In the genomic region with DNA sequence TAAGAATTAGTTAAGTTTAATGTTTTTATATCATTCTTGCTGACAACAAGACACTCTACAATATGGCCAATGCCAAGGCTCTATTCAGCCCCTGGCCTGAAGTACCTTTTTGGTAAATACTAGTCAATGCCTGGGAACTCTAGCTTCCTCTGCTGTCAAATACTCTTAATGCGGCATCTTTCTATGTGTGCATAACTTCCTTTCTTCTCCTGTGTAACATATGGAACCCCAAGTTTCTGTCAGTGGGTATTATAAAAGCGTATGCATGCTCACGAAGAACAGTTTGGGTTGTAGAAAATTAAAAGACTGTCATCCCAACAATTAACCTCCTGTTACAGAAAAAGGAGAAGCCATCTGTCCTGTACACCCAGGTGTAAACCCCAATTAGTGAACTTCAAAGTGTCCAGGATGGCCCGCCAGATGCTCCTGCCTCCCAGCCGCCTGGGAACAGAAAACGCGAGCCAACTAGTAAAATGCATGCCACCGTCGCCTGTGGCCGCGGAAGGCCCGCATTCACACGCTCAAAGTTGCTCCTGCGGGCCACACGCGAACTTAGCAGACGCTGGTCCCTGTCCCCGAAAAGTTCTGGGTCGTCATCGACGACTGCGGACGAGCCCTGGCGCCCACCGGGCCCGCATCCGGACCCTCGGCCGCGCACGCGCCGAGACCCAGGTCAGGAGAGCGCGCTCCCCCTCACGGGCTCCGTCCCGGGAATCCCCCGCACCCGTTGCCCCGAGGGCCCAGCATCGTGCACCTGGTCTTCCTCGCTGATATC, we compare ENCODE assay signal across 8 mouse cellular contexts. TPM values are rescaled to one million over a fixed set of nuclear protein-coding genes. Genes with fewer than 3 reads are reported as not detected.
DNase-seq lines count a peak whose midpoint lies in the region; ATAC-seq and TF ChIP-seq lines count a peak whose summit lies in the region.

No protein-coding gene starts in this region.

- peak overlapping the region; percentile 72 for H3K4me2 ChIP-seq in kidney, postnatal 0 days (ENCODE audit: low read length)
- H3K4me2 ChIP-seq in midbrain, embryonic 11.5 days = peak overlapping the region; percentile 60

- H3K9ac ChIP-seq in kidney, postnatal 0 days (ENCODE audit: low read depth, low read length) = peak overlapping the region; percentile 93
- H3K9ac ChIP-seq in midbrain, embryonic 11.5 days (ENCODE audit: low read length) = peak overlapping the region; percentile 88

- peak; percentile 67 for ATAC-seq in kidney, postnatal 0 days (replicated peaks; ENCODE audit: low FRiP score, low read depth)
- ATAC-seq in hematopoietic stem cell, adult 5-6 weeks (replicated peaks in 1 of 2; ENCODE audit: insufficient read depth in 1 of 2, low FRiP score in 2 of 2, low TSS enrichment in 1 of 2, low read depth in 1 of 2, poor library complexity in 2 of 2, severe bottlenecking in 2 of 2) = peak; percentile 37 to 47
- peak; percentile 87 for ATAC-seq in midbrain, embryonic 11.5 days (ENCODE audit: low FRiP score)
- no peak for ATAC-seq in monocyte, adult 5-6 weeks (replicated peaks; ENCODE audit: insufficient number of reproducible peaks, low FRiP score, low TSS enrichment, poor library complexity, severe bottlenecking)

- H3K9me3 ChIP-seq in kidney, postnatal 0 days (replicated peaks; ENCODE audit: low read length) = no peaks in the 10 kb centered on the region
- no peaks in the 10 kb centered on the region for H3K9me3 ChIP-seq in midbrain, embryonic 11.5 days (ENCODE audit: control insufficient read depth, low read length)

- no peak for DNase-seq in kidney, postnatal 0 days (ENCODE audit: low spot score)
- DNase-seq in kidney, adult 18-20 months = no peak
- DNase-seq in midbrain, embryonic 11.5 days (ENCODE audit: low spot score, missing footprints) = no peak
- no peak for DNase-seq in Muller cell, postnatal 12 days (ENCODE audit: inconsistent ontology term)
- no peak for DNase-seq in spleen, postnatal 4 days (ENCODE audit: low spot score in 2 of 2)

- H3K27me3 ChIP-seq in kidney, postnatal 0 days (ENCODE audit: insufficient read depth, low read length) = no peaks in the 10 kb centered on the region
- H3K27me3 ChIP-seq in midbrain, embryonic 11.5 days (ENCODE audit: control insufficient read depth, insufficient read depth, low read length) = no peaks in the 10 kb centered on the region

- peak overlapping the region; percentile 90 for H3K27ac ChIP-seq in kidney, postnatal 0 days
- peak overlapping the region; percentile 69 for H3K27ac ChIP-seq in bone marrow, adult 2 months (ENCODE audit: control insufficient read depth, insufficient read depth, low read depth, low read length, poor library complexity)
- peak overlapping the region; percentile 22; the same call in 1 of the 2 replicates for H3K27ac ChIP-seq in midbrain, embryonic 11.5 days (ENCODE audit: low read depth, low read length)

- H3K4me1 ChIP-seq in kidney, postnatal 0 days (replicated peaks; ENCODE audit: insufficient read depth, low read length) = peaks cover 9% of the 10 kb centered on the region; the same call in 1 of the 2 replicates
- H3K4me1 ChIP-seq in bone marrow, adult 2 months (ENCODE audit: control insufficient read depth, insufficient read depth, low read length) = no peaks in the 10 kb centered on the region; the same call in 1 of the 2 replicates
- peaks cover 4% of the 10 kb centered on the region; the same call in 1 of the 2 replicates for H3K4me1 ChIP-seq in midbrain, embryonic 11.5 days (ENCODE audit: control insufficient read depth, insufficient read depth, low read length)

- TF ChIP-seq POLR2A in bone marrow, adult 2 months (IDR thresholded peaks at IDR 0.05; ENCODE audit: borderline replicate concordance, control insufficient read depth, low read depth, low read length) = no peak

- peaks cover 20% of the 10 kb centered on the region for H3K36me3 ChIP-seq in kidney, postnatal 0 days (ENCODE audit: insufficient read depth, low read length)
- H3K36me3 ChIP-seq in midbrain, embryonic 11.5 days (ENCODE audit: control insufficient read depth, insufficient read depth, low read length) = peaks cover 10% of the 10 kb centered on the region

- H3K4me3 ChIP-seq in kidney, postnatal 0 days (replicated peaks; ENCODE audit: low read depth, low read length) = peak overlapping the region; percentile 91
- peak overlapping the region; percentile 83 for H3K4me3 ChIP-seq in bone marrow, adult 2 months (replicated peaks; ENCODE audit: control insufficient read depth, low read depth, low read length)
- H3K4me3 ChIP-seq in midbrain, embryonic 11.5 days (ENCODE audit: low read depth, low read length) = peak overlapping the region; percentile 78

- TF ChIP-seq CTCF in kidney, postnatal 0 days (IDR thresholded peaks at IDR 0.05; ENCODE audit: low read depth) = no peak
- TF ChIP-seq CTCF in bone marrow, adult 2 months (IDR thresholded peaks at IDR 0.05; ENCODE audit: control insufficient read depth, insufficient read depth, low read length) = no peak

- WGBS in kidney, postnatal 0 days = under 1% methylated on average over 43 of the region's 43 CpGs
- under 1% methylated on average over 43 of the region's 43 CpGs for WGBS in bone marrow, adult 2 months
- under 1% methylated on average over 43 of the region's 43 CpGs for WGBS in midbrain, embryonic 11.5 days

RNA-seq across cellular contexts. Expression of gene Eif3m, which starts 0.5 kb away (rescaled TPM):
- 401 and 416 TPM in 2 replicates for polyA plus RNA-seq in kidney, postnatal 0 days (2015; fragmentation: Nextera tagmentation; extraction: Ambion mirVana)
- polyA plus RNA-seq in bone marrow, adult 2 months (2011; ENCODE audit: insufficient read depth, insufficient read length, low replicate concordance, missing spikeins) = 97.7 and 133 TPM in 2 replicates
- total RNA-seq in hematopoietic stem cell, adult 5-6 weeks (2017) = 275 and 300 TPM in 2 replicates
- 291 and 301 TPM in 2 replicates for polyA plus RNA-seq in midbrain, embryonic 11.5 days (2014; fragmentation: Nextera tagmentation; extraction: Ambion mirVana)
- total RNA-seq in monocyte, adult 5-6 weeks (2017) = 154 to 209 TPM (median 184 TPM) in 3 replicates

Comparison
In these comparisons a context has a peak if more than half of its experiments do, and no peak if none do; other contexts are left out.
1. H3K27ac ChIP-seq: peak in every context shown above with its lines; median percentile 90 in kidney, postnatal 0 days; 69 in bone marrow, adult 2 months; 22 in midbrain, embryonic 11.5 days.